Mouse (Mus musculus): ENCODE results near the gene Hist1h2ad. TPM values are rescaled to one million over a fixed set of nuclear protein-coding genes. Genes with fewer than 3 reads are reported as not detected.

Gene Hist1h2ad
- total and polyA plus RNA-seq, 2 experiments, result 5.4 TPM; not detected in 1

DNA sequence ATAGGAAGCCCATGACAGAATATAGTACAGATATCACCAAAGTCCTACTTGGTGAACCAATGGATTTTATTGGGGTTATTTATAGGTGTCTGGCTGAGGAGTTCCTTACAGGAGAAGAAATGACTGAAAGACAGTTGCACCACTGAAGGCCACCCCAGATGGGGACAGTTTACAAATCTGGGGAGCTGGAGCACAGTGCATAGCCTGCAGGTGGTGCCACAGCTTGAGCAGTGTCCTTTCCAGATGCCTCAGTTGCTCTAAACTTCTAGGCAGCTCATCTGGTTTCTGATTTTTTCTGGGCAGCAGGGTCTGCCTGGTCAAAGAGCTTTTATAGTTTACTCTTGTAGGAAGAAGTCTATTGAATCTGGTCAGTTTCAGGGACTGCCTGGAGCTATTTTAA is 35.7 kb downstream of the Hist1h2ad start:
- Histone ChIP-seq H3K4me1 (ENCODE audit: control insufficient read depth, insufficient read depth, low read length) (no peaks in the 10 kb centered on the region), H3K36me3 (ENCODE audit: control insufficient read depth, insufficient read depth, low read length) (no peaks in the 10 kb centered on the region), H3K79me2 (ENCODE audit: control insufficient read depth, insufficient read depth, low read length) (no peaks in the 10 kb centered on the region), H3K9ac (ENCODE audit: low read depth, low read length) (no peak overlapping the region), H3K4me3 (ENCODE audit: insufficient read depth, low read depth, low read length) (no peak overlapping the region), H3K27me3 (ENCODE audit: control insufficient read depth, insufficient read depth, low read length) (no peaks in the 10 kb centered on the region), H3K27ac (replicated peaks; ENCODE audit: insufficient read depth, low read depth, low read length) (no peak overlapping the region)
- no peak for TF ChIP-seq CTCF (IDR thresholded peaks at IDR 0.05; ENCODE audit: low read depth, low read length)
- no peak for TF ChIP-seq POLR2A (IDR thresholded peaks at IDR 0.05; ENCODE audit: extremely low read depth, insufficient read depth, low read length)
- no peak for DNase-seq (ENCODE audit: extremely low read depth, low read depth, low spot score)

GRCm38 (mm10) chr13:23610393-23610792 is 36.2 kb downstream of the Hist1h2ad start:
- Histone ChIP-seq H3K27me3 (ENCODE audit: control insufficient read depth, insufficient read depth, low read length) (no peaks in the 10 kb centered on the region), H3K4me3 (ENCODE audit: insufficient read depth, low read depth, low read length) (no peak overlapping the region), H3K4me1 (ENCODE audit: control insufficient read depth, insufficient read depth, low read length) (no peaks in the 10 kb centered on the region), H3K27ac (replicated peaks; ENCODE audit: insufficient read depth, low read depth, low read length) (no peak overlapping the region), H3K79me2 (ENCODE audit: control insufficient read depth, insufficient read depth, low read length) (no peaks in the 10 kb centered on the region), H3K36me3 (ENCODE audit: control insufficient read depth, insufficient read depth, low read length) (no peaks in the 10 kb centered on the region), H3K9ac (ENCODE audit: low read depth, low read length) (no peak overlapping the region)
- 80% methylated on average over 2 of the region's 2 CpGs for WGBS
- TF ChIP-seq CTCF (IDR thresholded peaks at IDR 0.05; ENCODE audit: low read depth, low read length) (no peak), POLR2A (IDR thresholded peaks at IDR 0.05; ENCODE audit: extremely low read depth, insufficient read depth, low read length) (no peak)
- no peak for DNase-seq (ENCODE audit: extremely low read depth, low read depth, low spot score)

DNA sequence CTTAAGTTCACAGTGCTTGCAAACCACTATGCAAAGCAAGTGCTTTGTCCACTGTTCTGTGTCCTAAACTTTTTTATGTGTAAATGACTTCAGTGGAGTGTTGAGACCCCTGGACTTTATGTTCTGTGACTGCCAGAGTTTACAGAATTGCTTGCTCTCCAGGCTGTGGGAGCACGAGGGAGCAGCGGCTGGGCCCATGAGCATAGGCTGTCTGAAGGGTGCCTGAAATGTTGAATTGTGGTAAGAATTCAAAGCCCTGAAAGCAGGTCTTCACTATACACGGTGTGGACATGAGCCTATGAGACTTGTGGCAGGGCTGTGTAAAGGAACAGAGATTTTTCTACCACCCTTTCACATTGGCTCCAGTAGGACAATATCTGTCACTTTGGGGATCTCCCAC is 37.5 kb downstream of the Hist1h2ad start:
- TF ChIP-seq POLR2A (IDR thresholded peaks at IDR 0.05; ENCODE audit: extremely low read depth, insufficient read depth, low read length) (no peak), CTCF (IDR thresholded peaks at IDR 0.05; ENCODE audit: low read depth, low read length) (no peak)
- no peaks in the 10 kb centered on the region for H3K27me3 ChIP-seq (ENCODE audit: control insufficient read depth, insufficient read depth, low read length)
- no peaks in the 10 kb centered on the region for H3K79me2 ChIP-seq (ENCODE audit: control insufficient read depth, insufficient read depth, low read length)
- DNase-seq (ENCODE audit: extremely low read depth, low read depth, low spot score), result no peak
- WGBS, result 87% methylated on average over 3 of the region's 3 CpGs
- H3K36me3 ChIP-seq (ENCODE audit: control insufficient read depth, insufficient read depth, low read length), result no peaks in the 10 kb centered on the region
- H3K4me1 ChIP-seq (ENCODE audit: control insufficient read depth, insufficient read depth, low read length), result no peaks in the 10 kb centered on the region
- H3K9ac ChIP-seq (ENCODE audit: low read depth, low read length), result no peak overlapping the region
- no peak overlapping the region for H3K4me3 ChIP-seq (ENCODE audit: insufficient read depth, low read depth, low read length)
- H3K27ac ChIP-seq (replicated peaks; ENCODE audit: insufficient read depth, low read depth, low read length), result no peak overlapping the region

DNA sequence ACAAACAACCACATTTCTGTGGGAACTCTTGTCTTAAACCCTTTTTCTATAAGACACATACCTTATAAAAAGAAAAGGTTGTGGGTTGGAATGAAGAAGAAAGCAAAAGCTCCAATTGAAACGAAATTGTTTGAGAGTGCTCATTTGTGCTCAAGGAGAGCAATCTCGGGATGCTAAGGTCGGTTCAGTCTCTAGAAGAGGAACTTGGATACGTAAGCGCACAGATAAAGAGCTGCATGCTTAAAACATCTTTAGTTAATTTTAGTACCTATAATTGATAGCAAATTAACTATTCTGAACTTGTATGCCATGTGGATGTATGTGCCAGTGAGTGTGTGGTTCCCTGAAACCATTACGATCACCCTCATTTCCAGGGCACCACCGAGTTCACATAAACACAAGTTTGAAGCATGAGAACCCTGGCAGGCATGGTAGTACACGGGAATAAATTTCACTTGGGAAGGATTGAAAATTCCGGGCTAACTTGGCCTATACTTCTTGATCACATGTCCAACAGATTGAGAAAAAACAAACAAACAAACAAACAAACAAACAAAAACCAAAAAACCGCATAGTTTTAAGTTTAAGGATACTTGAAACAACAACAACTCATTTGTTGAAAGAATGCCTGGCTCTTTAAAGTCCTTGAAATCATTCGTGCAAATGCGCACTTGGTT is 46.0 kb downstream of the Hist1h2ad start:
- TF ChIP-seq POLR2A (IDR thresholded peaks at IDR 0.05; ENCODE audit: extremely low read depth, insufficient read depth, low read length), result no peak
- no peak for TF ChIP-seq CTCF (IDR thresholded peaks at IDR 0.05; ENCODE audit: low read depth, low read length)
- 46% methylated on average over 12 of the region's 12 CpGs for WGBS
- Histone ChIP-seq H3K9ac (ENCODE audit: low read depth, low read length) (peak overlapping the region; percentile 35), H3K79me2 (ENCODE audit: control insufficient read depth, insufficient read depth, low read length) (no peaks in the 10 kb centered on the region), H3K36me3 (ENCODE audit: control insufficient read depth, insufficient read depth, low read length) (no peaks in the 10 kb centered on the region), H3K27ac (replicated peaks; ENCODE audit: insufficient read depth, low read depth, low read length) (peak overlapping the region; percentile 86), H3K27me3 (ENCODE audit: control insufficient read depth, insufficient read depth, low read length) (no peaks in the 10 kb centered on the region), H3K4me1 (ENCODE audit: control insufficient read depth, insufficient read depth, low read length) (no peaks in the 10 kb centered on the region; the same call in 1 of the 2 replicates), H3K4me3 (ENCODE audit: insufficient read depth, low read depth, low read length) (peak overlapping the region; percentile 37; the same call in 1 of the 2 replicates)
- no peak for DNase-seq (ENCODE audit: extremely low read depth, low read depth, low spot score)

DNA sequence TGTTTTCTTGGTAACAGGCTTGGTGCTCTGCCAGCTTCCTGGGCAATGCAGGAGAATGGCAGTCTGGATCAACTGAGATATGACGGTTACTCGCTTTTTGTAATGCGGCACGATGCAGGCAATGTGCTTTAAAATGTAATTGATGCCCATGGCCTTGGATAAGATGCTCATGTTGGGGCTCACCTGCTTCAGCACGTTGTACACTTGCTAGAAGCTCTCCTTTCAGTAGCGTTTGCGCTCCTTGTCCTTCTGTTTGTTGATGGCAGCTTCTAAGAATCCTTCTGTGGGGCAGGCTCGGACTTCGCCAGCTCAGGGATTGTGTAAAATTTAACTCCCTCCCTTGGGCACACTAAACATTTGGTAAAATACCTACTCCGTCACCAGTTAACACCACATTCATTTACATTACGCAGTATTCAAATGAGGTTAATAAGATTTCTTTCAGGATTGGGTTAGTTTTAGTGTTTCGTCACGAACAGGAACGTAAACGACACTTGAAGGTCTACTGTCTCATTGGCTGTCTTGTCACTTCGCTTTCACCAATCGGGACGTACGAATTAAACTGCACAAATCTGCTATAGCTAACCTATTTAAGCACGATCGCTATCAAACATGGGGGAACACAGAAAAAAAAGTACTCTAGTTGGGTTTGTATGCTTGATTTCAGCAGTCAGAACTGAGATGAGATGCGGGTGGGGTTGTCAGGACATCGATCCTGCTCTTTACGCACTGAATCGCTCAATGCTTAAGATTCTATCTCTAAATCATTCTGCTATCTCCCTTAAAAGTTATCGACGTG is 46.8 kb downstream of the Hist1h2ad start, which contains the start of gene Hist1h2be:
Gene Hist1h2be (minus strand): TSS at position 392 of the 799 bp plus-strand sequence.
- no peaks in the 10 kb centered on the region for H3K79me2 ChIP-seq (ENCODE audit: control insufficient read depth, insufficient read depth, low read length)
- peak within 1 kb of the TSS; percentile 80 for H3K9ac ChIP-seq (ENCODE audit: low read depth, low read length)
- H3K27me3 ChIP-seq (ENCODE audit: control insufficient read depth, insufficient read depth, low read length), result no peaks in the 10 kb centered on the region
- H3K36me3 ChIP-seq (ENCODE audit: control insufficient read depth, insufficient read depth, low read length), result no peaks in the 10 kb centered on the region
- TF ChIP-seq CTCF (IDR thresholded peaks at IDR 0.05; ENCODE audit: low read depth, low read length) (no peak), POLR2A (IDR thresholded peaks at IDR 0.05; ENCODE audit: extremely low read depth, insufficient read depth, low read length) (no peak)
- under 1% methylated on average over 27 of the region's 27 CpGs for WGBS
- DNase-seq (ENCODE audit: extremely low read depth, low read depth, low spot score), result peak; percentile 97
- peak within 1 kb of the TSS; percentile 86 for H3K27ac ChIP-seq (replicated peaks; ENCODE audit: insufficient read depth, low read depth, low read length)
- no peaks in the 10 kb centered on the region; the same call in 1 of the 2 replicates for H3K4me1 ChIP-seq (ENCODE audit: control insufficient read depth, insufficient read depth, low read length)
- H3K4me3 ChIP-seq (ENCODE audit: insufficient read depth, low read depth, low read length), result peak within 1 kb of the TSS; percentile 84
